Mouse (Mus musculus) G1E (cell line): Measurements from ENCODE around the gene Lsamp.

Experiments
- CTCF ChIP-seq: IDR thresholded peaks from 2 replicates; pipeline ENCODE4 v1.5.1; 2012; ENCODE audit warnings: low read depth, low read length, inconsistent platforms, mixed read lengths
- GATA1 ChIP-seq: IDR thresholded peaks from 2 replicates; pipeline ENCODE4 v1.6.1; 2012; ENCODE audit warnings: borderline replicate concordance, low read length, inconsistent platforms, mixed read lengths
- POLR2AphosphoS5 ChIP-seq: IDR thresholded peaks from 2 replicates; pipeline ENCODE4 v1.6.1; 2012; ENCODE audit warnings: low read depth, low read length, inconsistent platforms; ENCODE audit not compliant: insufficient replicate concordance
- TAL1 ChIP-seq: conservative IDR thresholded peaks from 2 replicates; pipeline ENCODE4 v1.6.1; 2012; ENCODE audit warnings: low read depth, low read length, inconsistent platforms, mixed read lengths

GRCm38 (mm10) chr16:41041686-41042085 is 1057.5 kb downstream of the Lsamp start:
- no peak for TF ChIP-seq CTCF
- no peak for TF ChIP-seq GATA1
- TF ChIP-seq POLR2AphosphoS5 = no peak
- TF ChIP-seq TAL1 = no peak
